Mouse (Mus musculus): ENCODE data around the gene Hpse.

- TF ChIP-seq HCFC1 (IDR thresholded peaks at IDR 0.05; ENCODE audit: borderline replicate concordance, insufficient read depth, low read length), result no peak
- TF ChIP-seq MAFK (IDR thresholded peaks at IDR 0.05; ENCODE audit: insufficient read depth, low read depth, low read length), result no peak
- no peak for TF ChIP-seq ZNF384 (IDR thresholded peaks at IDR 0.05; ENCODE audit: low read depth, low read length)
- no peak for TF ChIP-seq CHD2 (IDR thresholded peaks at IDR 0.05; ENCODE audit: low read depth, low read length)
- no peak for TF ChIP-seq ZC3H11A (IDR thresholded peaks at IDR 0.05; ENCODE audit: borderline replicate concordance, low read depth, low read length)
Observed at GRCm38 (mm10) chr5:100697886-100698285, 21.6 kb downstream of the Hpse start.
